Mouse (Mus musculus) kidney, embryonic 14.5 days (tissue): ENCODE data around the gene Epop. TPM values are rescaled to one million over a fixed set of nuclear protein-coding genes. Genes with fewer than 3 reads are reported as not detected.
"Not testable (repeated sequence)": the region's sequence is repeated elsewhere in the genome, so short reads cannot be mapped to it uniquely, and the experiment has no call there.

Experiments used
- ATAC-seq: fragments of 200-750 bp; cut with Nextera tagmentation; 2 replicates; pipeline ENCODE4 v1.8.0; 2017; ENCODE audit warnings: moderate number of reproducible peaks, mild to moderate bottlenecking, moderate TSS enrichment, moderate library complexity; ENCODE audit not compliant: low FRiP score, low TSS enrichment
- H3K27ac ChIP-seq: fragments of 300-500 bp; sonication (generic); 2 replicates; pipeline ENCODE4 v1.5.1; 2014; ENCODE audit warnings: low read depth, mild to moderate bottlenecking, low read length, moderate library complexity, mixed read lengths
- H3K27me3 ChIP-seq: fragments of 300-500 bp; sonication (generic); 2 replicates; pipeline ENCODE4 v1.6.1; 2014; ENCODE audit warnings: mild to moderate bottlenecking, low read length; ENCODE audit not compliant: control insufficient read depth, insufficient read depth
- H3K36me3 ChIP-seq: fragments of 300-500 bp; sonication (generic); 2 replicates; pipeline ENCODE4 v1.6.1; 2014; ENCODE audit warnings: low read length, mixed read lengths; ENCODE audit not compliant: control insufficient read depth, insufficient read depth
- H3K4me1 ChIP-seq: fragments of 300-500 bp; sonication (generic); 2 replicates; pipeline ENCODE4 v1.6.1; 2014; ENCODE audit warnings: low read length, mixed read lengths; ENCODE audit not compliant: control insufficient read depth, insufficient read depth
- H3K4me2 ChIP-seq: fragments of 300-500 bp; sonication (generic); replicated peaks from 2 replicates; pipeline ENCODE4 v1.6.1; 2014; ENCODE audit warnings: low read depth, mild to moderate bottlenecking, low read length
- H3K4me3 ChIP-seq: fragments of 300-500 bp; sonication (generic); 2 replicates; pipeline ENCODE4 v1.5.1; 2014; ENCODE audit warnings: mild to moderate bottlenecking, low read length
- H3K9ac ChIP-seq: fragments of 300-500 bp; sonication (generic); 2 replicates; pipeline ENCODE4 v1.6.1; 2014; ENCODE audit warnings: low read depth, mild to moderate bottlenecking, low read length, moderate library complexity
- H3K9me3 ChIP-seq: fragments of 300-500 bp; sonication (generic); 2 replicates; pipeline ENCODE4 v1.6.1; 2016; ENCODE audit warnings: low read length; ENCODE audit not compliant: control insufficient read depth
- WGBS: fragments of 180-500 bp; shearing (Covaris S2); extraction: QIAGEN DNeasy Blood & Tissue Kit; methylation state at CpG from one replicate; pipeline ENCODE4 v1.1.7; 2014; 5-methylcytosine and 5-hydroxymethylcytosine counted together
- polyA plus RNA-seq: library from polyadenylated mRNA; unstranded; fragments of >200 nt; fragmentation: Nextera tagmentation; extraction: Ambion mirVana; gene quantifications from 2 replicates; pipeline ENCODE4 v1.2.1, GENCODE M21; 2014

The Epop gene
- polyA plus RNA-seq, 1 experiment from 2014 or later: 6.9 TPM

GRCm38 (mm10) chr11:97657967-97658366 lies 28.5 kb upstream of the Epop start:
- not testable (repeated sequence) for H3K27me3 ChIP-seq, H3K4me2 ChIP-seq, ATAC-seq, H3K4me3 ChIP-seq, H3K36me3 ChIP-seq, H3K9ac ChIP-seq, H3K9me3 ChIP-seq, H3K27ac ChIP-seq
- WGBS: 90% methylated on average over 6 of the region's 6 CpGs
- H3K4me1 ChIP-seq: peaks cover 36% of the 10 kb centered on the region

GRCm38 (mm10) chr11:97657184-97657945 lies 27.9 kb upstream of the Epop start:
- Histone ChIP-seq H3K36me3 (no peaks in the 10 kb centered on the region), H3K4me3 (no peak overlapping the region), H3K9me3 (no peaks in the 10 kb centered on the region), H3K4me1 (peaks cover 33% of the 10 kb centered on the region), H3K4me2 (no peak overlapping the region), H3K27me3 (peaks cover 2% of the 10 kb centered on the region; the same call in 1 of the 2 replicates), H3K9ac (no peak overlapping the region), H3K27ac (no peak overlapping the region)
- ATAC-seq: no peak
- WGBS: 53% methylated on average over 3 of the region's 6 CpGs

- no peaks in the 10 kb centered on the region for H3K9me3 ChIP-seq
- ATAC-seq: no peak
- H3K4me3 ChIP-seq: no peak overlapping the region
- H3K9ac ChIP-seq: no peak overlapping the region
- no peaks in the 10 kb centered on the region for H3K36me3 ChIP-seq
- H3K4me2 ChIP-seq: no peak overlapping the region
- 79% methylated on average over 14 of the region's 14 CpGs for WGBS
- H3K27ac ChIP-seq: no peak overlapping the region
- H3K4me1 ChIP-seq: peaks cover 23% of the 10 kb centered on the region
- peaks cover under 1% of the 10 kb centered on the region; the same call in 1 of the 2 replicates for H3K27me3 ChIP-seq
These were observed 26.9 kb upstream of the Epop start for GRCm38 (mm10) chr11:97656269-97656971.

GRCm38 (mm10) chr11:97654210-97654609 lies 24.7 kb upstream of the Epop start:
- WGBS: 89% methylated on average over 2 of the region's 2 CpGs
- Histone ChIP-seq H3K9ac (no peak overlapping the region), H3K9me3 (no peaks in the 10 kb centered on the region), H3K27me3 (no peaks in the 10 kb centered on the region), H3K27ac (no peak overlapping the region), H3K36me3 (no peaks in the 10 kb centered on the region), H3K4me3 (no peak overlapping the region), H3K4me1 (peaks cover 8% of the 10 kb centered on the region), H3K4me2 (no peak overlapping the region)
- no peak for ATAC-seq

GRCm38 (mm10) chr11:97653376-97653775 lies 23.9 kb upstream of the Epop start:
- H3K9ac ChIP-seq, H3K27ac ChIP-seq, H3K36me3 ChIP-seq, ATAC-seq, H3K4me3 ChIP-seq, H3K27me3 ChIP-seq, H3K4me1 ChIP-seq, H3K9me3 ChIP-seq, H3K4me2 ChIP-seq: not testable (repeated sequence)
- WGBS: 93% methylated on average over 11 of the region's 11 CpGs

GRCm38 (mm10) chr11:97650341-97650740 lies 20.8 kb upstream of the Epop start:
- ATAC-seq: no peak
- Histone ChIP-seq H3K9ac (no peak overlapping the region), H3K4me2 (no peak overlapping the region), H3K4me3 (no peak overlapping the region), H3K27ac (no peak overlapping the region), H3K9me3 (no peaks in the 10 kb centered on the region), H3K36me3 (no peaks in the 10 kb centered on the region), H3K27me3 (no peaks in the 10 kb centered on the region), H3K4me1 (no peaks in the 10 kb centered on the region)
- WGBS: 61% methylated on average over 5 of the region's 5 CpGs

GRCm38 (mm10) chr11:97648541-97648940 lies 19.0 kb upstream of the Epop start:
- not testable (repeated sequence) for H3K4me3 ChIP-seq, ATAC-seq, H3K4me2 ChIP-seq, H3K9ac ChIP-seq, H3K36me3 ChIP-seq, H3K27ac ChIP-seq, H3K9me3 ChIP-seq, H3K27me3 ChIP-seq, H3K4me1 ChIP-seq
- WGBS: 79% methylated on average over 4 of the region's 4 CpGs

- no peaks in the 10 kb centered on the region for H3K4me1 ChIP-seq
- H3K9ac ChIP-seq: no peak overlapping the region
- H3K4me2 ChIP-seq: no peak overlapping the region
- no peak overlapping the region for H3K27ac ChIP-seq
- H3K36me3 ChIP-seq: no peaks in the 10 kb centered on the region
- H3K27me3 ChIP-seq: no peaks in the 10 kb centered on the region
- H3K4me3 ChIP-seq: no peak overlapping the region
- no peaks in the 10 kb centered on the region for H3K9me3 ChIP-seq
- no peak; the same call in 1 of the 2 replicates for ATAC-seq
- 2% methylated on average over 6 of the region's 6 CpGs for WGBS
These were observed 15.3 kb upstream of the Epop start for GRCm38 (mm10) chr11:97644834-97645233.

- H3K9me3 ChIP-seq: no peaks in the 10 kb centered on the region
- WGBS: 78% methylated on average over 8 of the region's 8 CpGs
These were observed 14.0 kb upstream of the Epop start for GRCm38 (mm10) chr11:97643380-97644055.

More at GRCm38 (mm10) chr11:97643380-97644055, 14.0 kb upstream of the Epop start:
- Histone ChIP-seq H3K9ac (no peak overlapping the region), H3K4me1 (no peaks in the 10 kb centered on the region), H3K4me2 (no peak overlapping the region), H3K27me3 (no peaks in the 10 kb centered on the region), H3K27ac (no peak overlapping the region), H3K4me3 (no peak overlapping the region), H3K36me3 (no peaks in the 10 kb centered on the region)
- no peak for ATAC-seq
